Mouse (Mus musculus) midbrain, embryonic 10.5 days (tissue): ENCODE results near the gene Nup88. TPM values are rescaled to one million over a fixed set of nuclear protein-coding genes. Genes with fewer than 3 reads are reported as not detected.

Experiments used
- DNase-seq: peaks from one replicate; pipeline ENCODE4 v3.0.0-alpha.2; 2017; ENCODE audit warnings: low spot score
- H3K27ac ChIP-seq: fragments of 300-500 bp; sonication (generic); replicated peaks from 2 replicates; pipeline ENCODE4 v1.5.1; 2016; ENCODE audit warnings: mild to moderate bottlenecking
- H3K27me3 ChIP-seq: fragments of 300-500 bp; sonication (generic); 2 replicates; pipeline ENCODE4 v1.6.1; 2016; ENCODE audit warnings: low read depth, mild to moderate bottlenecking; ENCODE audit not compliant: poor library complexity, severe bottlenecking
- H3K36me3 ChIP-seq: fragments of 300-500 bp; sonication (generic); 2 replicates; pipeline ENCODE4 v1.6.1; 2016; ENCODE audit warnings: mild to moderate bottlenecking, moderate library complexity
- H3K4me1 ChIP-seq: fragments of 300-500 bp; sonication (generic); 2 replicates; pipeline ENCODE4 v1.6.1; 2016
- H3K4me3 ChIP-seq: fragments of 300-500 bp; sonication (generic); 2 replicates; pipeline ENCODE4 v1.5.1; 2016; ENCODE audit warnings: mild to moderate bottlenecking, moderate library complexity
- H3K9me3 ChIP-seq: fragments of 300-500 bp; sonication (generic); replicated peaks from 2 replicates; pipeline ENCODE4 v1.6.1; 2016; ENCODE audit warnings: mild to moderate bottlenecking
- WGBS: fragments of 180-500 bp; shearing (Covaris S2); methylation state at CpG from one replicate; pipeline ENCODE4 v1.1.7; 2016; 5-methylcytosine and 5-hydroxymethylcytosine counted together
- polyA plus RNA-seq: library from polyadenylated mRNA; unstranded; fragments of >200 nt; fragmentation: Nextera tagmentation; extraction: Ambion mirVana; gene quantifications from 2 replicates; pipeline ENCODE4 v1.2.1, GENCODE M21; 2016

Gene Nup88
- polyA plus RNA-seq: 148 and 153 TPM in 2 replicates

- under 1% methylated on average over 43 of the region's 43 CpGs for WGBS
- no peaks in the 10 kb centered on the region for H3K9me3 ChIP-seq
- peak within 1 kb of the TSS; percentile 96 for H3K4me3 ChIP-seq
- H3K36me3 ChIP-seq: peaks cover 58% of the 10 kb centered on the region
- peaks cover 22% of the 10 kb centered on the region for H3K4me1 ChIP-seq
- H3K27me3 ChIP-seq: no peaks in the 10 kb centered on the region
- peak within 1 kb of the TSS; percentile 94 for H3K27ac ChIP-seq
- peak; percentile 94 for DNase-seq
Observed at GRCm38 (mm10) chr11:70969821-70970559, at the start of gene Nup88, which contains the start of gene Rpain. TSS of gene Nup88 (minus strand) at chr11:70969973. TSS of gene Rpain (plus strand) at chr11:70970213.

DNA sequence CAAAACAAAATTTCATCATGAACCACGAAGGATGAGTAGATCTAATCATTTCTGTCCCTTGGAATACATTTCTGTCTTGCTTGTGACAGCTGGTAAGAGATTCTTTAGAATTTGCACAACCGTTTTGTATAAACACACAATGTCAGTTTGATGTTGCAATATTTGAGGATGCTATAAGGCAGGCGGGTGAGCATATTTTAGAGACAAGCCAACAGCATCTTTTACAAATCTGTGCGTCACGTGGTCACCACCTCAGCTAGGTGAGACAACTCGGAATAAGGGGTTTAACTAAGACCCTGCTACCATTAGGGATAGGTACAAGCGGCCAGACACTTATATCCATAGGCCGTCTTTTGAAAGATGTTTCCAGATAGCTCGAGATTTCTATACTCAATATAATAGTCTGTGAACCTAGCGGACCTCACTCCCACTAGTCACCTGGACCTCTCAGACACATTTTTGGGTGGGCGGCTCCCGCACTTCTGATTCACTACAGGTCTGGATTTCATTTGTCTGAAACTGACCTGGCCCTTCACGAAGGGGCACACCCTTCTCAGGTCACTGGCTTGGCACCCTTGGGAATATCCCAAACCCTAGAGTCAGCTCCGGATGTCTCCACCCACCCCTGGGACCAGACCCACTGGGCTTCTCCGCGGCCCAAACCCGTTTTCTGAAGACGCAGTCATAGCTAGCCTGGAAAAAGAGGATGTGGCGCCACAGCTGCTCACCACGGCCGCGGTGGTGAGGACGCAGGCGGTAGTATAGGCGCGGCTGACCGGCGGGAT is 48.8 kb upstream of the Nup88 start:
- Histone ChIP-seq H3K36me3 (peaks cover 42% of the 10 kb centered on the region), H3K4me3 (peak overlapping the region; percentile 89), H3K27ac (peak overlapping the region; percentile 96), H3K9me3 (no peaks in the 10 kb centered on the region), H3K4me1 (peaks cover 43% of the 10 kb centered on the region), H3K27me3 (no peaks in the 10 kb centered on the region)
- no peak for DNase-seq
- 7% methylated on average over 28 of the region's 28 CpGs for WGBS

- no peak overlapping the region for H3K27ac ChIP-seq
Observed at GRCm38 (mm10) chr11:71017051-71017450, 47.3 kb upstream of the Nup88 start.

DNA sequence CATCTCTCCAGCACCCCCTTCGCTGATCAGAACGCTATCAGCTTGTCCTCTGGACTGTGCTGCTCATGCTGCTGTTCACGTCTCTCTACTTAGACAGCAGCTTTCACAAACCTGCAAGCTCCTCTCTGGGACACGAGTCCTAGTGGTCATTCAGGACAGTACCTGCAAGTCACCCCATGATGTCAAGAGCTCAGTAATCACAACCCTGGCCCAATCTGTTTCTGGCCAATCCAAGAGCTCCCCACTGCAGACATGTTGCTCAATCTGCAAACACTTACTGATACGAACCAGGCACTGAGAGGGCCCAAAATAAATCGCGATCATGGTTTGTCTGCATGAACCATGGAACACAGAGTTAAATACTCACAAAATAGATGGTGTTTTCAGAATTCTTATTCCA is 43.0 kb upstream of the Nup88 start:
- H3K9me3 ChIP-seq: no peaks in the 10 kb centered on the region
- no peak overlapping the region for H3K27ac ChIP-seq
- no peak for DNase-seq
- H3K4me3 ChIP-seq: no peak overlapping the region
- H3K36me3 ChIP-seq: peaks cover 67% of the 10 kb centered on the region
- WGBS: 95% methylated on average over 7 of the region's 7 CpGs
- peaks cover 12% of the 10 kb centered on the region for H3K4me1 ChIP-seq
- no peaks in the 10 kb centered on the region for H3K27me3 ChIP-seq

More at GRCm38 (mm10) chr11:71017051-71017450, 47.3 kb upstream of the Nup88 start:
- no peak for DNase-seq
- Histone ChIP-seq H3K4me3 (no peak overlapping the region), H3K27me3 (no peaks in the 10 kb centered on the region), H3K36me3 (peaks cover 42% of the 10 kb centered on the region), H3K4me1 (peaks cover 39% of the 10 kb centered on the region), H3K9me3 (no peaks in the 10 kb centered on the region)
- 92% methylated on average over 1 of the region's 1 CpGs for WGBS

DNA sequence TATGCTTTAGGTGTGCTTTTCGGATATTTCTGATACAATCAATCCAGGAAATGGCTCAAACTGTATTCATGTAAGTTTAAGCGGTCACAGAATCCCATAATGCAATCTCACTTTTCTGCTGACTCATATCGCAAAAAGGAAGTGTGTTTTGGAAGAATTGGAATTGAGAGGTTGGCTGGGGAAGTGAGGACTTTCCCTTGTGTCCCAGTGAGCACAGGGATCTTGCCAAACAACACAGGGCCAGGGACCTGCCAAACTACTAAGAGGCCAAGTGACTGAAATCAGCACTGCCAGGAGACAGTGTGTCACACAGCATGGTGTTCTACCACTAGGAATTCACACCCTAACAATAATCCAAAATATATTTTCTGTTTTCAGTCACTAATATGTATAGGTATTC is 38.5 kb upstream of the Nup88 start:
- H3K36me3 ChIP-seq: peaks cover 62% of the 10 kb centered on the region
- H3K4me1 ChIP-seq: peaks cover 9% of the 10 kb centered on the region
- no peak overlapping the region for H3K27ac ChIP-seq
- no peaks in the 10 kb centered on the region for H3K9me3 ChIP-seq
- H3K27me3 ChIP-seq: no peaks in the 10 kb centered on the region
- DNase-seq: no peak
- no peak overlapping the region for H3K4me3 ChIP-seq
- 97% methylated on average over 3 of the region's 3 CpGs for WGBS

DNA sequence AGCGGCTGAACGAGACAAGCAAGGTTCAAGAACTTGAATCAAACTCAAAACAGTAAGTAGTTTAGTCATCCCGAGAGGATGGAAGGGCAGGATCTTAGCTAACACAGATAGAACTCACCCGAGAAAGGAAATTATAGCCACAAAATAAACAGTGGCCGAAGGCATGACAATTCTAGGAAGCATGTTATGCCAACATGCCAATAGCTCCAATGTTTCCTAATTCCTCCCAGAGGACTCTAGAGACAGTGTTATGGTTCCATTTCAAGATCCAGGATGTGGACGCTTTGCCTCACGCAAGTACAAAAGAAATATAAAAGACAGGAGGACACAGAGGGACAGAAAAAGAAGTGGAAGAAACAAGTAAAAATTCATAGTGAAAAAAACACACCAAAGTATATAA is 38.1 kb upstream of the Nup88 start:
- Histone ChIP-seq H3K4me1 (peaks cover 14% of the 10 kb centered on the region), H3K27ac (no peak overlapping the region), H3K36me3 (peaks cover 57% of the 10 kb centered on the region), H3K27me3 (no peaks in the 10 kb centered on the region), H3K4me3 (no peak overlapping the region), H3K9me3 (no peaks in the 10 kb centered on the region)
- 91% methylated on average over 7 of the region's 7 CpGs for WGBS
- no peak for DNase-seq

GRCm38 (mm10) chr11:71007026-71007425 is 37.3 kb upstream of the Nup88 start:
- Histone ChIP-seq H3K9me3 (no peaks in the 10 kb centered on the region), H3K27ac (no peak overlapping the region), H3K36me3 (peaks cover 49% of the 10 kb centered on the region), H3K27me3 (no peaks in the 10 kb centered on the region), H3K4me1 (peaks cover 22% of the 10 kb centered on the region), H3K4me3 (no peak overlapping the region)
- no peak for DNase-seq
- WGBS: 96% methylated on average over 6 of the region's 6 CpGs

DNA sequence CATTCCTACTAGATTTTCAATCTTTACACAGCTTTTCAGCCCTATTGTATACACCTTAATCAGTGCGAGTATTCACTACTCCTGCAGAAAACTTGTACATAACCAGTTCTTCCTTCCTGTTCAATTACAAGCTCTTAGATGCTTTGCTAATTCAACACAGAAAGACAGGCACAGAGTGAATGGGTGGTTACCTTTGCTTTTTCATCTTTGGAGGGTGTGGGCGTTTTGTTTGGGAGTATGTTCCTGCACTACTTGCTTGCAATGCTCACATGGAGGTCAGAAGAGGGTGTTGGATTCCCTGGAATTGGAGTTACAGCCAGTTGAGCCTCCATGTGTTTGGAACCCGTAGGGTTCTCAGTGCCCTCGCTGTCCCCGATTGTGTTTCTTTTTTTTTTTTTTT is 35.3 kb upstream of the Nup88 start:
- Histone ChIP-seq H3K4me1 (peaks cover 22% of the 10 kb centered on the region), H3K27ac (peak overlapping the region; percentile 83), H3K36me3 (peaks cover 42% of the 10 kb centered on the region), H3K27me3 (no peaks in the 10 kb centered on the region), H3K4me3 (peak overlapping the region; percentile 89), H3K9me3 (no peaks in the 10 kb centered on the region)
- no peak for DNase-seq
- WGBS: 67% methylated on average over 5 of the region's 5 CpGs

DNA sequence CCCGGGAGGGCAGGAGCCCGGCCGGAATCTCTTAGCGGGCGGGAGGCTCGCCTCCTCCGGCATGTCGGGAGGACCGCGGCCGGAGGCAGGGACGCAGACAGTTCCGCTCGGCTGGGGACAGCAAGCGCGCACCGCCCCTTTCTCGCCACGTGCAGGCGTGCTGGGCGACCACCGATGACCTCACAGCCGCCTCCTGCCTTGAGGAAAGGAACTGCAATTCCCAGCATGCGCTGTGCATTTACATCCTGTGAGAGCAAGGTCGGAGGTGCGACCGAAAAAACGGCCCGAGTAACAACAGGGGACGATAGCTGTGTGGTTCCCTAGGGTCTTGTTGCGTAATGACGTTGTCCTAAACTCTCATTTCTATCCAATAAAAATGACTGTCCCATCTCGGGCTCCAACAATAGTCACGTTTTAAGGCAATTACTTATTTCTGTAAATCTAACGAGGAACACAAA is 34.6 kb upstream of the Nup88 start, which contains the start of gene Dhx33:
Gene Dhx33, minus strand, starts transcription at position 122 of the 458 bp plus-strand sequence.
- no peaks in the 10 kb centered on the region for H3K9me3 ChIP-seq
- peaks cover 22% of the 10 kb centered on the region for H3K4me1 ChIP-seq
- H3K27ac ChIP-seq: peak within 1 kb of the TSS; percentile 83
- peak within 1 kb of the TSS; percentile 89 for H3K4me3 ChIP-seq
- peak; percentile 98 for DNase-seq
- WGBS: under 1% methylated on average over 35 of the region's 35 CpGs
- no peaks in the 10 kb centered on the region for H3K27me3 ChIP-seq
- peaks cover 42% of the 10 kb centered on the region for H3K36me3 ChIP-seq

DNA sequence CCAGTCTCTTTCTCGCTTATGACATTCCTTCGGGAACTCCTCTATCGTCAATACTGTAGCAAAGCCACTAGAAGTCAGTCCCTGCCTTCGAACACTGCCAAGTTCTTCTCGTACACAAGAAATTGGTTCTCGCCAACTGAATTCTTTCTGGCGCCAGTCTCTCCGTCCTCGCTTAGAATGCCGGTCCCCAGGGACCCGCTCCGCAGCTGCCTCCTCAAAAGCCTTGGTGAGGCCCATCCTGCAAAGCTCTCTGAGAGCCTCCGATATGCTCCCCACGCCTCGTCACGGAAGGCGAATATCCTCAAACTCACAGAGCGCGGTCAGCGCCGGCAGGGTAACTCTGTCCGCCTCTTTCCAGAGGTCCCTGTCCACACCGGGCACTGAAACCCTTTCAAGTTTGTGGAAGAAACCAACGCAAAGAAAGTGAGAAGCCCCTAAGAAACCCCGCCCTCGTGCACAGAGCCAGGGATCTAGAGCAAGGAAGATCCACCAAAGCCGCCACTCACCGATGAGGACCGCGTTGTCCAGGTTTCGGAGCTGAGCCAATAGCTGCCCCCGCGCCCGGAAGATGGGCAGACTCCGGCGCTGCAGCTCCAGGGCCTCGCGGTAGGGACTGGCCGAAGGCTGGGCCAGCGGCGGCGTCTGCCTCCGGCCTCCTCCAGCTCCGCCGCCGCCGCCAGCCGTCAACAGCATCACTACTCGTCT is 34.0 kb upstream of the Nup88 start:
- WGBS: under 1% methylated on average over 49 of the region's 49 CpGs
- H3K4me3 ChIP-seq: peak overlapping the region; percentile 89
- peak; percentile 45 for DNase-seq
- peaks cover 43% of the 10 kb centered on the region for H3K36me3 ChIP-seq
- H3K9me3 ChIP-seq: no peaks in the 10 kb centered on the region
- peaks cover 22% of the 10 kb centered on the region for H3K4me1 ChIP-seq
- peak overlapping the region; percentile 83 for H3K27ac ChIP-seq
- H3K27me3 ChIP-seq: no peaks in the 10 kb centered on the region

DNA sequence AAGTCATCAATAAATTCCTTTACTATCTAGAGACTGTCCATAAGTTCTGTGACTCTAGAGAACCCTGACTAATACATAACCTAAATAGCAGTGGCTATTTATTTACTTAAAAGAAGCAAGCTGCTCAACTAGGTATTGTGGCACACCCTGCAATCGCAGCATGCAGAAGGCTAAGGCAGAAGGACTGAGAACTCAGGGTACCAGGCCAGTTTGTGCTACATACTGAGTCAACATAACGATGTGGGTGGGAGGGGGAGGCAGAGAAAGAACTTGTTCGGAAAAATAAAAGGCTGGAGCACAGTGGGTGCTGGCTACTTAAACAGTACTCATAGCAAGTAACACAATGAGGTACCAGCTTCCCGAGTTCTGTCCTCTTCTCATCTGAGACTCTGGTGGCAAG is 31.4 kb upstream of the Nup88 start:
- DNase-seq: no peak
- peaks cover 47% of the 10 kb centered on the region for H3K36me3 ChIP-seq
- 92% methylated on average over 4 of the region's 4 CpGs for WGBS
- H3K4me3 ChIP-seq: no peak overlapping the region
- no peaks in the 10 kb centered on the region for H3K27me3 ChIP-seq
- H3K27ac ChIP-seq: no peak overlapping the region
- no peaks in the 10 kb centered on the region for H3K9me3 ChIP-seq
- H3K4me1 ChIP-seq: peaks cover 22% of the 10 kb centered on the region

GRCm38 (mm10) chr11:70982557-70983228 is 12.9 kb upstream of the Nup88 start, which contains the start of gene C1qbp:
TSS of gene C1qbp (minus strand) at chr11:70983026.
- Histone ChIP-seq H3K4me1 (peaks cover 13% of the 10 kb centered on the region), H3K27me3 (no peaks in the 10 kb centered on the region), H3K9me3 (no peaks in the 10 kb centered on the region), H3K4me3 (peak within 1 kb of the TSS; percentile 98), H3K36me3 (peaks cover 77% of the 10 kb centered on the region), H3K27ac (peak within 1 kb of the TSS; percentile 94)
- WGBS: under 1% methylated on average over 64 of the region's 64 CpGs
- DNase-seq: peak; percentile 92
